Mouse (Mus musculus): ENCODE results near the gene 1700028J19Rik.

Gene 1700028J19Rik

GRCm38 (mm10) chr7:44246055-44246983, at the start of gene 1700028J19Rik, which contains the start of gene 2410002F23Rik:
1700028J19Rik (minus strand) TSS chr7:44246695.
2410002F23Rik (plus strand) TSS chr7:44246722.
- peak; percentile 88 for DNase-seq (ENCODE audit: low spot score)

GRCm38 (mm10) chr7:44291418-44291817, 44.9 kb upstream of the 1700028J19Rik start:
- DNase-seq (ENCODE audit: low spot score), result no peak

- no peak for DNase-seq (ENCODE audit: low spot score)
These were observed 44.5 kb upstream of the 1700028J19Rik start for GRCm38 (mm10) chr7:44290986-44291385.

- DNase-seq (ENCODE audit: low spot score), result no peak
These were observed 41.3 kb upstream of the 1700028J19Rik start for GRCm38 (mm10) chr7:44287760-44288159.

- no peak for DNase-seq (ENCODE audit: low spot score)
These were observed 35.1 kb upstream of the 1700028J19Rik start for GRCm38 (mm10) chr7:44281586-44281985.

GRCm38 (mm10) chr7:44280959-44281358, 34.5 kb upstream of the 1700028J19Rik start:
- no peak for DNase-seq (ENCODE audit: low spot score)

GRCm38 (mm10) chr7:44277250-44277622, 30.7 kb upstream of the 1700028J19Rik start:
- DNase-seq (ENCODE audit: low spot score), result no peak

- DNase-seq (ENCODE audit: low spot score), result no peak
These were observed 30.2 kb upstream of the 1700028J19Rik start for GRCm38 (mm10) chr7:44276461-44277249.

- no peak for DNase-seq (ENCODE audit: low spot score)
These were observed 29.1 kb upstream of the 1700028J19Rik start for GRCm38 (mm10) chr7:44275546-44275945.

GRCm38 (mm10) chr7:44274096-44274495, 27.6 kb upstream of the 1700028J19Rik start:
- DNase-seq (ENCODE audit: low spot score), result no peak

GRCm38 (mm10) chr7:44273446-44273845, 27.0 kb upstream of the 1700028J19Rik start:
- no peak for DNase-seq (ENCODE audit: low spot score)

GRCm38 (mm10) chr7:44272546-44272945, 26.1 kb upstream of the 1700028J19Rik start:
- DNase-seq (ENCODE audit: low spot score), result no peak

- no peak for DNase-seq (ENCODE audit: low spot score)
These were observed 24.8 kb upstream of the 1700028J19Rik start for GRCm38 (mm10) chr7:44271309-44271708.

GRCm38 (mm10) chr7:44269397-44269796, 22.9 kb upstream of the 1700028J19Rik start:
- no peak for DNase-seq (ENCODE audit: low spot score)

GRCm38 (mm10) chr7:44268117-44268516, 21.6 kb upstream of the 1700028J19Rik start:
- DNase-seq (ENCODE audit: low spot score), result no peak

GRCm38 (mm10) chr7:44262791-44263643, 16.5 kb upstream of the 1700028J19Rik start:
- DNase-seq (ENCODE audit: low spot score), result peak; percentile 99

- no peak for DNase-seq (ENCODE audit: low spot score)
These were observed 14.7 kb upstream of the 1700028J19Rik start, which contains the start of gene Gm15517 for GRCm38 (mm10) chr7:44261147-44261546. Gm15517 (plus strand) TSS chr7:44261447.

GRCm38 (mm10) chr7:44260410-44260809, 13.9 kb upstream of the 1700028J19Rik start:
- no peak for DNase-seq (ENCODE audit: low spot score)

- no peak for DNase-seq (ENCODE audit: low spot score)
These were observed 10.8 kb upstream of the 1700028J19Rik start, which contains the start of gene Acp4 for GRCm38 (mm10) chr7:44257278-44257677. Acp4 (minus strand) TSS chr7:44257378.

GRCm38 (mm10) chr7:44254930-44255329, 8.4 kb upstream of the 1700028J19Rik start:
- no peak for DNase-seq (ENCODE audit: low spot score)

- no peak for DNase-seq (ENCODE audit: low spot score)
These were observed 6.6 kb upstream of the 1700028J19Rik start for GRCm38 (mm10) chr7:44253023-44253616.

All from layer of hippocampus, adult 9-10 months (tissue).